Mouse (Mus musculus) midbrain, embryonic 15.5 days (tissue): ENCODE results near the gene Rab11fip4. TPM values are rescaled to one million over a fixed set of nuclear protein-coding genes. Genes with fewer than 3 reads are reported as not detected.

Source experiments
- ATAC-seq: fragments of 200-750 bp; cut with Nextera tagmentation; replicated peaks from 2 replicates; pipeline ENCODE4 v1.8.0; 2017; ENCODE audit warnings: moderate TSS enrichment
- H3K27ac ChIP-seq: fragments of 300-500 bp; sonication (generic); 2 replicates; pipeline ENCODE4 v1.5.1; 2015; ENCODE audit warnings: mild to moderate bottlenecking, inconsistent platforms
- H3K27me3 ChIP-seq: fragments of 300-500 bp; sonication (generic); replicated peaks from 2 replicates; pipeline ENCODE4 v1.6.1; 2015; ENCODE audit warnings: inconsistent platforms
- H3K36me3 ChIP-seq: fragments of 300-500 bp; sonication (generic); replicated peaks from 2 replicates; pipeline ENCODE4 v1.6.1; 2015; ENCODE audit warnings: inconsistent platforms
- H3K4me1 ChIP-seq: fragments of 300-500 bp; sonication (generic); 2 replicates; pipeline ENCODE4 v1.6.1; 2015; ENCODE audit warnings: inconsistent platforms
- H3K4me2 ChIP-seq: fragments of 300-500 bp; sonication (generic); 2 replicates; pipeline ENCODE4 v1.6.1; 2015; ENCODE audit warnings: inconsistent platforms, mild to moderate bottlenecking, moderate library complexity
- H3K4me3 ChIP-seq: fragments of 300-500 bp; sonication (generic); 2 replicates; pipeline ENCODE4 v1.5.1; 2015; ENCODE audit warnings: mild to moderate bottlenecking, inconsistent platforms
- H3K9ac ChIP-seq: fragments of 300-500 bp; sonication (generic); 2 replicates; pipeline ENCODE4 v1.6.1; 2015; ENCODE audit warnings: mild to moderate bottlenecking, inconsistent platforms
- H3K9me3 ChIP-seq: fragments of 300-500 bp; sonication (generic); 2 replicates; pipeline ENCODE4 v1.6.1; 2016; ENCODE audit warnings: inconsistent platforms
- WGBS: fragments of 180-500 bp; shearing (Covaris S2); methylation state at CpG from one replicate; pipeline ENCODE4 v1.1.7; 2015; ENCODE audit warnings: mixed read lengths; 5-methylcytosine and 5-hydroxymethylcytosine counted together
- microRNA counts: library from miRNA; unstranded; fragments of <30 nt; microRNA quantifications from one replicate; lab custom pipeline; 2016
- microRNA-seq: library from miRNA; unstranded; fragments of <30 nt; microRNA quantifications from one replicate; pipeline ENCODE4, GENCODE M21; 2016
- polyA plus RNA-seq: library from polyadenylated mRNA; unstranded; fragments of >200 nt; fragmentation: Nextera tagmentation; extraction: Ambion mirVana; gene quantifications from 2 replicates; pipeline ENCODE4 v1.2.1, GENCODE M21; 2015

Gene Rab11fip4
- polyA plus RNA-seq, 1 experiment from 2014 or later: 32.9 TPM

- H3K36me3 ChIP-seq: no peaks in the 10 kb centered on the region
- no peak overlapping the region for H3K9ac ChIP-seq
- H3K27me3 ChIP-seq: no peaks in the 10 kb centered on the region
- H3K4me2 ChIP-seq: no peak overlapping the region
- ATAC-seq: no peak; the same call in 1 of the 2 replicates
- peaks cover 11% of the 10 kb centered on the region; the same call in 1 of the 2 replicates for H3K4me1 ChIP-seq
- H3K27ac ChIP-seq: 0 out of 2 replicates have a peak overlapping the region, but pooled peaks have one; percentile 9
- H3K4me3 ChIP-seq: no peak overlapping the region
- 72% methylated on average over 19 of the region's 19 CpGs for WGBS
- no peaks in the 10 kb centered on the region for H3K9me3 ChIP-seq
These were observed 147.9 kb downstream of the Rab11fip4 start for GRCm38 (mm10) chr11:79738725-79739558.

- Histone ChIP-seq H3K9me3 (no peaks in the 10 kb centered on the region), H3K4me1 (peaks cover 11% of the 10 kb centered on the region; the same call in 1 of the 2 replicates), H3K36me3 (no peaks in the 10 kb centered on the region), H3K27me3 (no peaks in the 10 kb centered on the region), H3K4me3 (no peak overlapping the region), H3K4me2 (no peak overlapping the region), H3K9ac (no peak overlapping the region), H3K27ac (no peak overlapping the region)
- 86% methylated on average over 10 of the region's 10 CpGs for WGBS
- ATAC-seq: no peak
These were observed 149.9 kb downstream of the Rab11fip4 start for GRCm38 (mm10) chr11:79740740-79741512.

GRCm38 (mm10) chr11:79746552-79747102 lies 155.6 kb downstream of the Rab11fip4 start:
- 90% methylated on average over 11 of the region's 11 CpGs for whole genome bisulfite sequencing
- no peak for ATAC-seq
- no peaks in the 10 kb centered on the region for H3K27me3 ChIP-seq
- no peak overlapping the region for H3K27ac ChIP-seq
- H3K9ac ChIP-seq: no peak overlapping the region
- no peak overlapping the region for H3K4me2 ChIP-seq
- no peaks in the 10 kb centered on the region for H3K9me3 ChIP-seq
- H3K4me1 ChIP-seq: no peaks in the 10 kb centered on the region
- H3K4me3 ChIP-seq: no peak overlapping the region
- no peaks in the 10 kb centered on the region for H3K36me3 ChIP-seq

MicroRNA genes within 50 kb of the gene (microRNA counts, 519-probe panel; counts per million panel counts)
- microRNA mmu-miR-193 (lab: Ali Mortazavi, UCI) (not detected), microRNA mmu-miR-365 (lab: Ali Mortazavi, UCI) (3,117 counts per million, percentile 72 among the panel's probes with 10 or more counts)

Small RNA genes lying within 50 kb of the gene (microRNA-seq; reads per million reads assigned to microRNA genes)
- 2.4 reads per million, percentile 9 among the genes with 10 or more reads in this experiment for gene Mir193a
- gene Mir365-2: not detected

Other genes with a start within 250 kb of the Rab11fip4 start
- gene Omg, start 87.1 kb upstream of the Rab11fip4 start, polyA plus RNA-seq: 5.3 and 5.4 TPM in 2 replicates
- gene Evi2b, start 67.5 kb upstream of the Rab11fip4 start, polyA plus RNA-seq: 0.14 TPM in 1 of 2 replicates, not detected in the other
- 0.43 and 0.74 TPM in 2 replicates for gene Evi2, start 60.6 kb upstream of the Rab11fip4 start, polyA plus RNA-seq
- gene Evi2a, start 60.6 kb upstream of the Rab11fip4 start, polyA plus RNA-seq: 2.9 and 3.3 TPM in 2 replicates